9 mouse cellular contexts compared by ENCODE assay signal in the genomic region with DNA sequence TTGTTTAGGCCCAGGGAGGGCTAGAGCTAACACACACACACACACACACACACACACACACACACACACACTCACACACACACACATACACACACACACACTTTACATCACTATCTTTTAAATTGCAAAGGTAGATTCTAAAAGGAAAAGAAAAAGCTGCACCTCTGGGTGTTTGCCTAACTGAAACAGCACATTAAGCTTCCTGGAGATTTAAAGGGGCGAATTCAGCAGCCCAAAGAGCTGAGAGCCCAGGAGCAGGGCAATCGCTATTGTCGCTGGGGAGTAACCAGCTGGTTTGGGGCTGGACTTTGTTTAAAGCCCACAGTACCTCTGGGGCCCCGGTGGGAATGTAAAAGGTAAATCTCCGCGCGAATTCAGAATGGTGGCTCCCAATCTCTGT. TPM values are rescaled to one million over a fixed set of nuclear protein-coding genes. Genes with fewer than 3 reads are reported as not detected.
DNase-seq lines count a peak whose midpoint lies in the region; ATAC-seq and TF ChIP-seq lines count a peak whose summit lies in the region.
"Had no signal": no experiment of that assay in that cellular context is flagged by ENCODE, and none has a peak within 500 bp of the region (broad histone marks: within the 10 kb centered on the region; RNA-seq: fewer than 3 reads in every experiment).

No protein-coding gene starts in this region.

- no peaks in the 10 kb centered on the region for H3K9me3 ChIP-seq in kidney, embryonic 16.5 days (ENCODE audit: low read length)
- no peaks in the 10 kb centered on the region for H3K9me3 ChIP-seq in embryonic facial prominence, embryonic 11.5 days (replicated peaks; ENCODE audit: control insufficient read depth, low read length)
- H3K9me3 ChIP-seq in hindbrain, embryonic 12.5 days (replicated peaks) = no peaks in the 10 kb centered on the region
- H3K9me3 ChIP-seq in midbrain, postnatal 0 days (ENCODE audit: low read length) = no peaks in the 10 kb centered on the region

- peaks cover 6% of the 10 kb centered on the region for H3K27me3 ChIP-seq in kidney, embryonic 16.5 days (ENCODE audit: insufficient read depth, low read length)
- H3K27me3 ChIP-seq in embryonic facial prominence, embryonic 11.5 days (ENCODE audit: control insufficient read depth, insufficient read depth, low read length) = peaks cover 4% of the 10 kb centered on the region; the same call in 1 of the 2 replicates
- H3K27me3 ChIP-seq in hindbrain, embryonic 12.5 days = no peaks in the 10 kb centered on the region
- H3K27me3 ChIP-seq in midbrain, postnatal 0 days (ENCODE audit: insufficient read depth, low read length) = no peaks in the 10 kb centered on the region

- peak overlapping the region; percentile 71 for H3K4me3 ChIP-seq in kidney, embryonic 16.5 days (ENCODE audit: low read length)
- H3K4me3 ChIP-seq in embryonic facial prominence, embryonic 11.5 days (ENCODE audit: low read depth, low read length) = peak overlapping the region; percentile 57
- peak overlapping the region; percentile 68 for H3K4me3 ChIP-seq in hindbrain, embryonic 12.5 days
- H3K4me3 ChIP-seq in midbrain, postnatal 0 days (ENCODE audit: low read depth, low read length) = peak overlapping the region; percentile 57

- no peak overlapping the region for H3K27ac ChIP-seq in kidney, embryonic 16.5 days (ENCODE audit: low read length)
- no peak overlapping the region for H3K27ac ChIP-seq in embryonic facial prominence, embryonic 11.5 days (replicated peaks; ENCODE audit: low read depth, low read length)
- no peak overlapping the region for H3K27ac ChIP-seq in hindbrain, embryonic 12.5 days
- no peak overlapping the region; the same call in 1 of the 2 replicates for H3K27ac ChIP-seq in midbrain, postnatal 0 days (ENCODE audit: low read depth, low read length)

- no peak for DNase-seq in kidney, postnatal 25 days
- peak; percentile 34 for DNase-seq in embryonic facial prominence, embryonic 11.5 days (ENCODE audit: low spot score)
- peak; percentile 16 for DNase-seq in midbrain, postnatal 0 days (ENCODE audit: low spot score)
- no peak for DNase-seq in B cell, adult 2 months
- DNase-seq in spleen, postnatal 14 days (ENCODE audit: low spot score in 2 of 2) = no peak
- no peak for DNase-seq in lung, postnatal 10 days

- H3K4me2 ChIP-seq in kidney, embryonic 16.5 days (replicated peaks; ENCODE audit: low read depth, low read length) = peak overlapping the region; percentile 97
- peak overlapping the region; percentile 10 for H3K4me2 ChIP-seq in embryonic facial prominence, embryonic 11.5 days (ENCODE audit: low read depth, low read length)
- peak overlapping the region; percentile 93 for H3K4me2 ChIP-seq in hindbrain, embryonic 12.5 days (replicated peaks)
- peak overlapping the region; percentile 97 for H3K4me2 ChIP-seq in midbrain, postnatal 0 days (ENCODE audit: low read depth, low read length, poor library complexity, severe bottlenecking)

- TF ChIP-seq CTCF in midbrain, postnatal 0 days (IDR thresholded peaks at IDR 0.05) = no peak

- no peaks in the 10 kb centered on the region for H3K36me3 ChIP-seq in kidney, embryonic 16.5 days (ENCODE audit: insufficient read depth, low read length)
- no peaks in the 10 kb centered on the region for H3K36me3 ChIP-seq in embryonic facial prominence, embryonic 11.5 days (replicated peaks; ENCODE audit: control insufficient read depth, insufficient read depth, low read depth, low read length)
- no peaks in the 10 kb centered on the region for H3K36me3 ChIP-seq in hindbrain, embryonic 12.5 days
- H3K36me3 ChIP-seq in midbrain, postnatal 0 days (ENCODE audit: insufficient read depth, low read length) = no peaks in the 10 kb centered on the region

- WGBS in kidney, embryonic 16.5 days = 16% methylated on average over 7 of the region's 7 CpGs
- 10% methylated on average over 7 of the region's 7 CpGs for WGBS in embryonic facial prominence, embryonic 11.5 days
- 5% methylated on average over 7 of the region's 7 CpGs for WGBS in hindbrain, embryonic 12.5 days
- 9% methylated on average over 7 of the region's 7 CpGs for WGBS in midbrain, postnatal 0 days

- 0 out of 2 replicates have a peak, but pooled peaks cover 11% of the 10 kb centered on the region for H3K4me1 ChIP-seq in kidney, embryonic 16.5 days (ENCODE audit: insufficient read depth, low read length)
- no peaks in the 10 kb centered on the region for H3K4me1 ChIP-seq in embryonic facial prominence, embryonic 11.5 days (ENCODE audit: control insufficient read depth, insufficient read depth, low read length)
- peaks cover 12% of the 10 kb centered on the region; the same call in 1 of the 2 replicates for H3K4me1 ChIP-seq in hindbrain, embryonic 12.5 days
- 0 out of 2 replicates have a peak, but pooled peaks cover 3% of the 10 kb centered on the region for H3K4me1 ChIP-seq in midbrain, postnatal 0 days (ENCODE audit: insufficient read depth, low read length)

- no peak for ATAC-seq in kidney, embryonic 16.5 days (ENCODE audit: low FRiP score, low TSS enrichment)
- ATAC-seq in embryonic facial prominence, embryonic 11.5 days (replicated peaks; ENCODE audit: insufficient number of reproducible peaks, low FRiP score, low TSS enrichment, low read depth) = no peak
- no peak for ATAC-seq in hindbrain, embryonic 12.5 days (ENCODE audit: low FRiP score)
- ATAC-seq in midbrain, postnatal 0 days (ENCODE audit: low FRiP score) = no peak

- H3K9ac ChIP-seq in kidney, embryonic 16.5 days (replicated peaks; ENCODE audit: low read length) = no peak overlapping the region
- H3K9ac ChIP-seq in embryonic facial prominence, embryonic 11.5 days (replicated peaks; ENCODE audit: low read length) = no peak overlapping the region
- peak overlapping the region; percentile 56; the same call in 1 of the 2 replicates for H3K9ac ChIP-seq in hindbrain, embryonic 12.5 days
- peak overlapping the region; percentile 77 for H3K9ac ChIP-seq in midbrain, postnatal 0 days (replicated peaks; ENCODE audit: low read length, poor library complexity, severe bottlenecking)

RNA-seq across cellular contexts. Expression of gene Rbm24, which starts 1.4 kb away (rescaled TPM):
- 1.5 and 1.7 TPM in 2 replicates for polyA plus RNA-seq in kidney, embryonic 16.5 days (2015; fragmentation: Nextera tagmentation; extraction: Ambion mirVana)
- polyA plus RNA-seq in embryonic facial prominence, embryonic 11.5 days (2014; fragmentation: Nextera tagmentation; extraction: Ambion mirVana) = 3.6 and 5.5 TPM in 2 replicates
- 2.4 and 3.6 TPM in 2 replicates for polyA plus RNA-seq in hindbrain, embryonic 12.5 days (2016; fragmentation: Nextera tagmentation; extraction: Ambion mirVana)
- 10.7 and 20.1 TPM in 2 replicates for total RNA-seq in midbrain, postnatal 0 days (2014; rRNA removed)
- 3.7 and 4.0 TPM in 2 replicates for polyA plus RNA-seq in midbrain, postnatal 0 days (2015; fragmentation: Nextera tagmentation; extraction: Ambion mirVana)
- total RNA-seq: neutrophil, adult 5-6 weeks had no signal

Comparison
In these comparisons a context has a peak if more than half of its experiments do, and no peak if none do; other contexts are left out.
1. H3K4me2 ChIP-seq: peak in every context shown above with its lines; median percentile 97 in kidney, embryonic 16.5 days; 97 in midbrain, postnatal 0 days; 93 in hindbrain, embryonic 12.5 days; 10 in embryonic facial prominence, embryonic 11.5 days.
2. H3K9ac ChIP-seq: peak in hindbrain, embryonic 12.5 days (single experiment) and midbrain, postnatal 0 days (single experiment); none in kidney, embryonic 16.5 days (single experiment) and embryonic facial prominence, embryonic 11.5 days (single experiment).
3. DNase-seq: peak in embryonic facial prominence, embryonic 11.5 days (single experiment) and midbrain, postnatal 0 days (single experiment); none in kidney, postnatal 25 days (0 of 2), B cell, adult 2 months (0 of 2), spleen, postnatal 14 days (0 of 2) and lung, postnatal 10 days (single experiment).
4. Peak in every context shown above with its lines, with median percentiles within 50 percentile points of each other: H3K4me3 ChIP-seq.